Mouse (Mus musculus) thymus, adult 2 months (tissue): ENCODE measurements around the gene Ptprd.

ENCODE experiments used
- CTCF ChIP-seq: fragments of 200-500 bp; IDR thresholded peaks from 2 replicates; pipeline ENCODE4 v1.5.1; 2012; ENCODE audit warnings: mild to moderate bottlenecking, control low read depth, low read length, moderate library complexity, borderline replicate concordance; ENCODE audit not compliant: control insufficient read depth, poor library complexity, insufficient read depth; ENCODE audit errors: extremely low read depth
- POLR2A ChIP-seq: fragments of 200-500 bp; IDR thresholded peaks from 2 replicates; pipeline ENCODE4 v1.6.1; 2012; ENCODE audit warnings: mild to moderate bottlenecking, low read length, control low read depth, moderate library complexity; ENCODE audit not compliant: control insufficient read depth, poor library complexity, insufficient read depth; ENCODE audit errors: extremely low read depth

GRCm38 (mm10) chr4:75894871-75895270, 2316.9 kb downstream of the Ptprd start:
- no peak for TF ChIP-seq CTCF
- no peak for TF ChIP-seq POLR2A
